Mouse (Mus musculus) cerebellum, adult (tissue): ENCODE measurements around the gene Pidd1.
A peak's percentile ranks its signal among the peaks of the same experiment; 100 is the strongest.

Experiments used
- ATAC-seq: cut with Nextera tagmentation; 2 replicates; pipeline ENCODE4 v1.9.2; 2017; ENCODE audit warnings: mild to moderate bottlenecking, moderate library complexity, mixed read lengths; ENCODE audit not compliant: insufficient number of reproducible peaks, low FRiP score, low TSS enrichment

The Pidd1 gene

DNA sequence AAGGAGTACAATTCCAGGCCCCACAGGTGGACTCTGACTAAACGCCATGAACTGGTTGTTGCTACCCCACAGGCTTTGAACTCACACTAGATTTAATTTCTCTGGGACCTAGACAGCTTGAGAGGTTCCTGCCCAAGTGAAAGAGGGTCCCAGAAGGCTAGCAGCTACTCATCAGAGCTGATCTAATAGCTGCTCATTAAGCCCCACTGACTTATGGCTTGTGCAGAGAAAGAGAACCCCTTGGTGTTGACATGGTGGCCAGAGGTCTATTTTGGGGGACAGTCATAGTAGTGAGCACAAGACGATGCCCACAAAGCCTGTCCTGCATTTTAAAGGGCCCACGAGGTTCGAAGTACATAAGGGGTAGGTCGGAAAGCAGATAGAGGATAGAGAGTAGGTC lies 30.3 kb upstream of the Pidd1 start:
- ATAC-seq: no peak

DNA sequence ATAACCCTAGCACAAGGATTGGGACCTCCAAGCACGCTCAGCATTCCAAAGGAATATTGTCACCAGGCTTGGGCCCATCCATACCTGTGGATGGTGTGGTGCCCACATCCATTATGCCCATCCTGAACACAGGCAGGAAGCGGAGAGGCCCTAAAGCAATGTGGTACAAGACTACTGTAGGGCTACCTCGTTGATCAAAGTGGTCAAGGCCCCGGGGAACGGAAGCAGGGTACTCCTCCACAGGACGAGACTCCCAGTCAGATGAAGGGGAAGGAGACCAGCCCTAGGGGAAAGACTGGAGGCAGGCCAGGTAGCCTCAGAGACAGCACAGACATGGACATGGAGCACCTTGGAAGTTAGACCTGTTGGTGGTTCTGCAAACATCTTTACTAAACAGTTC lies 28.9 kb upstream of the Pidd1 start:
- no peak for ATAC-seq

DNA sequence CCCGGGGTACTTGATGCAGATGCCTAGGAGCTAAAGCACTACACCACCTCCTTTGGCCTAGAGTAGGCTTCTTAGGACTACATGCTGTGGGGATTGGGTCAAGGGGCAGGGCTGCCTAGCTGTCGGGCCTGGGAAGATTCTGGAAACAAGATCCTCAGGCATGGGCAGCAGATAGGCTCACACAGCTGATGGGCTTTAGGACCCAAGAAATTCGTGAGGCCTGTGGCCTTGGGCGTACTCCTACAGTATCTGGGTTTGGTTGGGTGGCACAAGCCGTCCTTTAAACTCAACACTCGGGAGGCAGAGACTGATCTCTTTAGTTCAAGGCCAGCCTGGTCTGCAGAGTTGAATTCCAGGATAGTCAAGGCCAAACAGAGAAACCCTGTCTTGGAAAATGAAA lies 28.4 kb upstream of the Pidd1 start:
- ATAC-seq: no peak

DNA sequence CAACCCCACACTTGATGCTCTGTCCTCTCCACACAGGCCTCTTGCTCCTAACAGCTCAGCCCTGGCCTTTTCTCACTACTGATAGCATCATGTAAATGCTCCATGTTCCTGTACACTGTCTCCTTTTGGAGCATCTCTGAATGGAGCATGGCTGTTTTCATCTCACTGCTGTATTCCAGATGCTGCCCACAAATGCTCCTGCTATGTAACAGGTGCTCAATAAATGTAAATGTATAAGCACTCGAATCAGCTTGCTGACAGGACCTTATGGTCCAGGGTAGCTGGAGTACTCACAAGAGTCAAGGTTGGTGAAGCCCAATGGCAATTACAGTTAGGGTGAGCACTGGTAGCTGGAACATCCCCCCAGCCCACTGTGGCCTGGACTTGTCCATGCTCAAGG lies 27.4 kb upstream of the Pidd1 start:
- no peak for ATAC-seq

DNA sequence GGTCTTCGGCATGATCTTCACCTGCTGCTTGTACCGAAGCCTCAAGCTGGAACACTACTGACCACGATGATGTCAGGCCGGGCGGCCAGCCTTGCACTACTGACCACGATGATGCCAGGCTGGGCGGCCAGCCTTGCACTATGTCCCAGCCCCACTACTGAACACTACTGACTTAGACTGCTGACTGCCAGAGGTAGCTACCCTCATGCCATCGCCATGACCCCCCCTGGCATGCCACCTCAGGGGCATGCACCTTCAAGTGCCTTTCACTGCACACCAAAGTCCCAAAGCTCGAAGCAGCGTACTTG lies 26.8 kb upstream of the Pidd1 start:
- ATAC-seq: no peak

DNA sequence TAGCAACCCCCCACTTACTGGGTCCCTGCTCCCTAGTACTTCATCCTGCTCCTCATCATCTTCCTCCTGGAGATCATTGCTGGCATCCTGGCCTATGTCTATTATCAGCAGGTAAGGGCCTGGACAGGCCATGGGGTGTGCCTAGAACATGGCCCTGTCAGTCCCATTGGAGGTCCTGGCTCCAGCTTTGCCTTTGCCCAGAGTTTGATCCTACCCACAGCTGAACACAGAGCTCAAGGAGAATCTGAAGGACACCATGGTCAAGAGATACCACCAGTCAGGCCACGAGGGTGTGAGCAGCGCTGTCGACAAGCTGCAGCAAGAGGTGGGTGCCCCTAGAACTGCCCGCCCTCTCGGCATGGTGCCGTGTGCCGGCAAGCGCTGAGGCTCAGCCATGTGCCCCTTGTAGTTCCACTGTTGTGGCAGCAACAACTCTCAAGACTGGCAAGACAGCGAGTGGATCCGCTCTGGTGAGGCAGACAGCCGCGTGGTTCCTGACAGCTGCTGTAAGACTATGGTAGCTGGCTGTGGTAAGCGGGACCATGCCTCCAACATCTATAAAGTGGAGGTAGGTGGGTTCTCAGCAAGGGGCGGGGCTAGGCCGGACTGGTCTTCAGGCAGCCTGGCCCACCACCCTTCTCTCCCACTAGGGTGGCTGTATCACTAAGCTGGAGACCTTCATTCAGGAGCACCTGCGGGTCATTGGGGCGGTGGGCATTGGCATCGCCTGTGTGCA lies 26.2 kb upstream of the Pidd1 start:
- ATAC-seq: no peak

DNA sequence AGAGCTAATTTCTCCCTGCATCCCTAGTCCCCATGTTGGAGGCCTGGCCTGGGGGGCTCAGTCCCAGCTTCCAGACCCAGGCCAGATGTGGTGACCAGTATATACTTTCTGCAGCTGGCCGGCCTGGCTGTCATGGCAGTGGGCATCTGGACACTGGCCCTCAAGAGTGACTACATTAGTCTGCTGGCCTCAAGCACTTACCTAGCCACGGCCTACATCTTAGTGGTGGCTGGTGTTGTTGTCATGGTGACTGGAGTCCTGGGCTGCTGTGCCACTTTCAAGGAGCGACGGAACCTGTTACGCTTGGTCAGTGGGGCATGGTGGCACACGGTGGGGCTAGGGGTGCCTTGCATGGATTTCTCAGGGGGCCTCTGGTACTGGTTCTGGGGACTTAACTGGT lies 25.5 kb upstream of the Pidd1 start:
- ATAC-seq: no peak

DNA sequence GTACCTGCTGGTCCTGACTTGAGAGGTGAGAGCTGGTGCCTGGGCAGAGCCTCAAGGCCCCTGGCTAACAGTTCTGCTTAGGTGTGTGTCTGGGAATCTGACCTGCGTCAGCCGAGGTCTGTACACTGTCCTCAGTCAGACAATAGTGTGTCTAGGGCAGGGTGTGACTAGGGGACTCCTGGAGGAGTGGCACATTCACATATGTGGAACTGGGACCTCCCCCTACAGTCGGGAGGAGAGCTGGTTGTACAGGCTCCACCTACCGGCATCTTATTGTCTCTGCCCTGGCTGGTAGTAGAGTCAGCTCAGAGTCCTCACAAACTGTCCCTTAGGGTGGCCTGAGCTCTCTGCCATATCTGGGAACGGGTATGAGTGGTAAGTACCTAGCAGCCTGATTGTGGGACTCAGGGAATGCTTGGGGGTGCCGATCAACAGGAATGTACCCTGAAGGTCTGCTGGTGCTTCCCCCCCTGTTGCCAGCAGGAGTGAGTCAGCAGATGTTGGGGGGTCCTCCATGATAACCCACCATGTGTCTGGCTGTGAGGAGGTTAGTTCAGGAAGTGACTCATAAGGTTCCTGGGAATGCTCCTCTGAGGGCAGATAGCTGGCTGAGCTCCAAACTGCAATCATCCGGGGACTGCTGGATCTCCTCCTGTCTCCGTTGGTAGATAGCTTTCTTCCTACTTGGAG lies 24.8 kb upstream of the Pidd1 start:
- peak; percentile 31; the same call in 1 of the 2 replicates for ATAC-seq

DNA sequence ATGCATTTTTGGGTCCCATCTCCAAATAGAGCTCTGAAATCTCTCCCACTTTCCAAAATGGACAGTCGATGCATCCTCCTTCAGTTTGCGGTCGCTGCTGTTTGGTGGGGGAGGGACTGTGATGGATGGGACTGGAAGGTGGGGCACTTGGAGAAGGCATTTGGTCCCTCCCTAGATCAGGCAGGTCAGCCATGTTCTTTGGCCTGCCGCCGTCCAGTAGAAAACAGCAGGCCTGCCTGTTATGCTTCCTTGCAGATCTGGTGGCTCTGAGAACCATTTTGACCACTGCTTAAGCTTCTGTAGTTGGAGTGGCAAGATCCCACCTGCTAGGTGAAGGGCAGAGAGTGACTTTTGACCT lies 24.3 kb upstream of the Pidd1 start:
- ATAC-seq: no peak

DNA sequence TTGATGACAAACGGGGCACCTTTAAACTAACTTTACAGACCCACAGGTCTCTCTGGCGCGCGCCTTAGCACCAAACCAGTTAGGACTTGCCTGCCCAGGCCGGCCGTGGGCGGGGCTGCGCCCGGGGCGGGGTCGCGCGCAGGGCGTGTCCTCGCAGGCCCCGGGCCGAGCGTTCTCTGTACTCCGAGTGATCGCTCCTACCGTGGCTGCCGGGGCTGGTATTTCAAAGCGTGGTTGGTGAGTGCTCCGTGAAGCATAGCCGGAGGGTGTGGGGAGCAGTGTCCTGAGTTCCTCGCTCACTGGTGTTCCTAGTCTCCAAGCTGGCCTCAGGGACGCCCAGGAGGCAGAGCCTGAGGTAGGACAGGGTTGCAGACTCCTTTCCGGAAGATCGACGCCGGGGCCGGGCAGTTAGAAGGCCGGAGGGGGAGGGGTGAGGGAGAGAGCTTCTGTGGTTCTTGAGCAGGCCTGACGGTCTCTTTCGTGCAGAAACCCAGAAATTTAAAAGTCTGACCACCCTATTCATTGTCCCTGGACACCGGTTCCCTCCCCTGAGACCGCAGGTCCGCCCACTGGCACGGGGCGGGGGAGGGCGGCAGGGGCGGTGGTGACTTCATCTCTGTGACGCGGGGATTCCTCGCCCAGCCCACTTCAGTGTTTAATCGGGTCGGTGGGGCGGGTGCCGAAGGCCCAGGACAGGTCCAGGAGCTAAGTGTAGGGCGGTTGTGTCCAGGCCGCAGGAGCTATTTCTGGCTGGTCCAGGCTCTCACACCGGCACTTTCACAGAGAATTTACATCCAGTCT lies 23.6 kb upstream of the Pidd1 start, which contains the start of gene Cd151:
Gene Cd151 (plus strand): TSS at position 163 of the 801 bp plus-strand sequence.
- ATAC-seq: 0 out of 2 replicates have a peak, but pooled peaks have one; percentile 10

DNA sequence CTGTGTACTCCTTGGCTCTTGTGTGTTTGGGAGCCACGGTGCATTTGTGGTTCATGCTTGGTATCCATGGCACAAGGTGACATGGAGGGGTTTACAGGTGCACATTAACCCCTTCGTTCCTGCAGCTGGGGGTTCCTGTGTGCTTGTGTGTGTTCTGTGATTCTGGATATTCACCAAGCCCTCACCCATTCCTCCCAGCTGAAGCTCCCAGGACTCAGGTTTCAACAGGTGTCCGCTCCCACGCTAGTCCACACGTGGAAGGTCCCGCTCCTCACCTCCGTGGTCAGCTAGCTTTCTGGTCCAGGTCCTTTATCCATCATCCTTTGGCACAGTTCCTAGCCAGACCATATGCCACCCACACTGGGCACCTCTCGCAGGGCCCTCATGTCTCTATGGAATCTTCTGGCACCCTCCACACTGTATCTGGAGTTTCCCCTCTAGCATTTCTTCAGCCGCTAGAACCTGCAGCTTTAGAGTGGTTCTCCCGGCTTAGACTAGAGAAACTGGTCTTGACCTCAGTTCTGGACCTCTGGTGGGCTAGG lies 22.9 kb upstream of the Pidd1 start:
- no peak for ATAC-seq

DNA sequence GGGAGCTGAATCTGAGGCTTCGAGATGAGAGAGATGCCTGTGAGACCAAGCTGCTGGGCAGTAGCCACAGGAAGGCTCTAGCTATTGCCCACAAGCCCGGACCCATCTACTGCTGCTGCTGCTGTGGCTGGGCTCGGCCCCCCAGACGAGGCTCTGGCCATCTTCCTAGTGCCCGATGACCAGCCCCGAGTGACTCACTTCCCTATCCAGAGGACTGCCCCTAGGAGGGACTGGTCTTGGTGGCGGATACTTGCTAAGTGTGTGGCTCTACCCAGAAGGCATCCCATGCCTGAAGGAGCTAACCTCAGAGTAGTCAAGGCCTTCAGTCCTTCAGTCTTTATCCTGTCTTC lies 22.2 kb upstream of the Pidd1 start:
- no peak for ATAC-seq

DNA sequence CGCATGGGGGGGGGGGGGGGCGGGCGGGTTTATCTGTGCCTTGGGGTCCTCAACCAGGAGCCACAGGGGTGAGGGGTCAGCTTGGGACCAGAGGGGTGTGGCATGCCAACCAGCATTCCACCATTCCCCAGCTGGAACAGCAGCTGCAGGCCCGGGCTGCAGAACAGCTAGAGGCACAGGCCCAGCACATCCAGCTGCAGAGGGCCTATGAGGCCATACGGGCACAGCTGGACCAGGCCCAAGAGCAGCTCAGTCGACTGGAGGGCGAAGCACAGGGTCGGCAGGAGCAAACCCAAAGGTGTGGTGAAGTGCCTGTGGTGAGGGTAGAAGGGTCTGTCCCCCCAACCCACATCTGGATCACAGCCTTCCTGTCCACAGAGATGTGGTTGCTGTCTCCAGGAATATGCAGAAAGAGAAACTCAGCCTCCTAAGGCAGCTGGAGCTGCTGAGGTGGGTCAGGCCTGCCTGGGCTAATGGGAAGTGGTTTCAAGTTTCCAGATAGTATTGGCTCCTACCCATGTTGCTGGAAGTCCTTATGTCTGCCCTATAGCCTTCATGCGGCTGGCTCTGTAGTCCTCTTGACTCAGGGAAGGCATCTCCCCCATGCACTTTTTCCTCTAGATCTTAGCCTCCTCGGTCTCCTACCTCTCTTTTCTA lies 21.7 kb upstream of the Pidd1 start:
- no peak for ATAC-seq

DNA sequence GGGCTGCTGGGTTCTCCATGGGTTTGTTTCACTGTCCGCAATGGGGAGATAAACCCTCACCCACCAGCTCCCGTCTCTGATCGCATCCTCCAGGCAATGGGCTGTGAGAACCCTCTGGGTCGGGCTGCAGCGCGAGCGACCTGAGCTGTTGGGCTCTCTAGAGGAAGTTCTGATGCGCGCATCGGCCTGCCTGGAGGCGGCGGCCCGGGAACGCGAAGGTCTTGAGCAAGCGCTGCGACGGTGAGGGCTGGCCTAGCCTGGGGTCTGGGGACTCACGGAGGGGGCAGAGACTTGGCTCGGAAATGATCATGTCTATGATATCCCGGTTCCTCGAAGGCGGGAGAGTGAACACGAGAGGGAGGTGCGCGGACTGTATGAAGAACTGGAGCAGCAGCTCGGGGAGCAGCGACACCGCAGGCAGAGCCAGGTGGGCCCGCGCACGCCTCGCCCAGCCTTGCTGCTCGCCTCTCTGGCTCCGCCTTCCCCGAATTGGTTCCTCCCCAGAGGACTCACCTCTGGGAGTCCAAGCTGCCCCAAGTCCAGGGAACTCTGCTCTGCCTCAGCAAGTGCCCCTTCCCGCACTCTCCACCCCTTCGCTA lies 20.9 kb upstream of the Pidd1 start:
- no peak for ATAC-seq

DNA sequence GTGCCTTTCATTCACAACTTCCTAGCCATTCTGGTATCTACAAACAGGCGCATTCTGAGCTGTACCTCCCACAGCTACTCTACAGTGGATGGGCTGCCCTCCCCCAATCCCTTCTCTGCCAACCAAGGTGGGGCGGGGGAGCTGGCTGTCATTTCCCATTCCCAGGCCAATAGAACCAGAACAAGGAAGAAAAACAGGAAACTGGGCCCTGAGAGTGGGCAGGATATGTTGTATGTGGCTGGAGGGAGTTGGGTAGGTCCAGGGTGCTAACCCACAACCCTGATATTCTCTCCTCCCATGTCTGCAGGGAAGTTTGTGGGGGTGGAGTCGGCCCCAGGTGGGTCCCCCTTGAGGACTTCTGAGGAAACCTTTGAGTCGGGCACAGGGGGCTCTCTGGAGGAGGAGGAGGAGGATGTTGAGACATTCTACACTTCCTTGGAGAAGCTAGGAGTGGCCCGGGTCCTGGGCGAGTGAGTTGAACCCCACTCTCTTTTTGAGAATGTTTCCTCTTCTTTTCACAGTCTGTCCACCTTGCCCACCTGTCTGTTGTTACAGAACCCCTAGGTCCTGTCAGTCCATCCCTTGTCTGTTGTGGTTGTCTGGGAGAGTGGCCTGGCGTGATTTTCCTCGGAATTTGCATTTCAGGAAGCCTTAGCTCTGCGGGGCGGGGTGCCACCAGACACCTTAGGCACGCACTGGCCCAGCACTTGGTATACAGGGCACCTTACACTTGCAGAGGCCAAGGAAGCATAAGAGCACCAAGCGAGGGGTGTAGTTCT lies 20.2 kb upstream of the Pidd1 start:
- ATAC-seq: no peak

DNA sequence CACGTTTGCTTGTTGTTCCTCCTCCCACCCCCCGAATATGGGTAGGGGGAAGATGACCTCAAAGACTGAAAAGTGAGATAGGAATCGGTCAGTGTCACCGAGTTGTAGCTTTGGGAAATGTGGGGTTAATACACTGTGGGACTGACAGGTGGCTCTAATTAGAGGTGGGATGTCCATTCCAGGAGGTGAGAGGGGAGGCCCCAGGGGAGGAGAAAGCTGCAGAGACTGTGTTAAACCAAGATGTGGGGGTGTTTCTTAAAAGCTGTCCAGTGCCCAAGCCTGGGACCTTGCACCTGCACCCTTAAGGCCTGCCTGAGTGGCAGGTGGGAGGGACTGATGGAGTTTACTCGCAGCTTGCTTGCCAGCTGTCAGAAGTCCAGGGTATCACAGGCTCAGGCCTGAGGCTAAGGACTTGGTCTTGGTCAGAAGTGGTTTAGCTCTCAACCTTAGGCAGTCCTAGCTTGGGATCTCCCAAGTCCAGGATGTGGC lies 18.6 kb upstream of the Pidd1 start:
- ATAC-seq: no peak

DNA sequence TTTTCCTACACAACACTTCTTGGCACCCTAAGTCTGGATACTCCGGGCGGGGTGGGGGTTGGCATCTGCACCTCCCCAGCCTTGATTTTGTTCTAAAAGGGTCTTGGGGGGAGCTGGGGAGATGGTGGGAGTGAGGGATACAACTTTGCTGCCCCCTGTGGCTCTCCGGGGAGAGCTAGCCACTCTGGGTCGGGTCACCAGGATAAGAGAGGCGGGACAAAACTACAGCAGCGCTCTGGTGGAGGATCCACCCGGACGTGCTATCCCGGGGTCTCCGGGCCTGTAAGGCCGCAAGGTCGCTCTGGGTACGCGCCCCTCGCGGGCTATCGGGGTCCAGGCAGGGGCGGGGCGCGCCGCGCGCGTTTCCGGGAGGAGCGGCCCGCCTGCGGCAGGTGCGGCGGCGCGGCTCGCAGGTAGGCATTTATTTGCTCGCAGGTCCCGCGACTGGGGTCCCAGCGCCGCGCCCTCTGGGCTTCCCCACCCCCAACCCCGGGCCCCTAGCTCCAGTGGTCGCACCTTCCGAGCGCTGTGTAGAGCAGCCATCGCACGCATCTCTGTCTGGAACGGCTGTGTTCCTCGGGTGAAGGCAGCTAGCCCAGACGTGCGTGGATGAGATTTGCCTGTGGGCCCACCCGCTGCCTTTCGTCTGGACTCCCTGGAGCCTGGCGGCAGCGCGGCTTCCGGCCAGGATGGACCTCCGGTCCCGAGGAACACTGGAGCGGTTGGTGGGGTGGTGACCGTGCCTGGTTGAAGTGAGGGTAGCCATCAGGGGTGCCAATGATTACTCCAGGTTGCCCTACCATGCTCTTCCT lies 17.9 kb upstream of the Pidd1 start:
- ATAC-seq: no peak

DNA sequence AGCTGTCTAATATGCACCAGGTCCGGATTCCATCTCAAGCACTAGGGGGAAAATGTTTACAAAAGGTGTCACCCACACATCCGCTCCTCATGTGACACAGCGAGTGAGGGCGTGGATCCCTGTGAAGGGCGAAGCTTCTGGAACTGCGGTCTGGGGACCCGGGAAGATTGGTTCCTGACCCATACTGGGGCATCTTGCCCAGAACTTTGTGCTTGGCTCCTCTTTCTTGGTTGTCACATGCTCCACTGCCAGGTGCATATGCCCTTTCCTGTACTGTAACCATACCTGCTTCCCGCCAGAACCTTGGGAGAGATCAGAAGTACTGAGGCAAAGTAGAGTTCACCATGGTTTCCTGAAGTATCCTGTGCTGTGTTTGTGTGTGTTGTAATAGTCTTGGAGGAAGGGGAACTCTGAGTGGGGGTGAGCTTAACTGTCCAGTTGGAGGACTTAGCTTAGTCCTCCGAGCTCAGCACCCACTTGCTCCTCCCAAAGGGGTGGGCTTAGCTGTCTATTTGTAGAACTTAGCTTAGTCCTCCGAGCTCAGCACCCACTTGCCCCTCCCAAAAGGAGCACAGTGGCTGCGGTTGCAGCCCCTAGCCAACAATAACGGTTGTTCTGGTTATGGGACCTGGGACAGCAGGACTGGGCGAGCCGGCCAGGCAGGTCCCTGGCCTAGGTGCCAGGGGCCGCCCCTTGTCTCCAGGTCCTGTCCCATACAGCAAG lies 16.7 kb upstream of the Pidd1 start, which contains the start of gene Cracr2b:
Gene Cracr2b (plus strand): TSS at position 704 of the 723 bp plus-strand sequence.
- ATAC-seq: no peak
